Mouse (Mus musculus) lung, embryonic 14.5 days (tissue): ENCODE data around the gene Mia3. TPM values are rescaled to one million over a fixed set of nuclear protein-coding genes. Genes with fewer than 3 reads are reported as not detected.

ENCODE experiments used
- ATAC-seq: fragments of 200-750 bp; cut with Nextera tagmentation; 2 replicates; pipeline ENCODE4 v1.8.0; 2017; ENCODE audit warnings: mild to moderate bottlenecking, moderate TSS enrichment, moderate library complexity; ENCODE audit not compliant: insufficient read depth
- DNase-seq: peaks from one replicate; pipeline ENCODE4 v3.0.0-alpha.2; 2015
- H3K27ac ChIP-seq: fragments of 300-500 bp; sonication (generic); 2 replicates; pipeline ENCODE4 v1.5.1; 2014; ENCODE audit warnings: low read depth, mild to moderate bottlenecking, moderate library complexity
- H3K27me3 ChIP-seq: fragments of 300-500 bp; sonication (generic); 2 replicates; pipeline ENCODE4 v1.6.1; 2014; ENCODE audit warnings: low read length, control low read depth; ENCODE audit not compliant: insufficient read depth
- H3K36me3 ChIP-seq: fragments of 300-500 bp; sonication (generic); 2 replicates; pipeline ENCODE4 v1.6.1; 2014; ENCODE audit warnings: control low read depth; ENCODE audit not compliant: insufficient read depth
- H3K4me1 ChIP-seq: fragments of 300-500 bp; sonication (generic); 2 replicates; pipeline ENCODE4 v1.6.1; 2014; ENCODE audit warnings: antibody characterized with exemption, control low read depth; ENCODE audit not compliant: insufficient read depth
- H3K4me2 ChIP-seq: fragments of 300-500 bp; sonication (generic); 2 replicates; pipeline ENCODE4 v1.6.1; 2014; ENCODE audit warnings: mild to moderate bottlenecking
- H3K4me3 ChIP-seq: fragments of 300-500 bp; sonication (generic); 2 replicates; pipeline ENCODE4 v1.5.1; 2014; ENCODE audit warnings: low read depth, low read length
- H3K9ac ChIP-seq: fragments of 300-500 bp; sonication (generic); 2 replicates; pipeline ENCODE4 v1.6.1; 2014
- H3K9me3 ChIP-seq: fragments of 300-500 bp; sonication (generic); 2 replicates; pipeline ENCODE4 v1.6.1; 2016; ENCODE audit warnings: low read depth, low read length, control low read depth
- CTCF ChIP-seq: IDR thresholded peaks from 2 replicates; pipeline ENCODE4 v1.5.1; 2016; ENCODE audit warnings: antibody characterized with exemption, low read depth
- WGBS: fragments of 180-500 bp; shearing (Covaris S2); extraction: QIAGEN DNeasy Blood & Tissue Kit; methylation state at CpG from one replicate; pipeline ENCODE4 v1.1.7; 2014; 5-methylcytosine and 5-hydroxymethylcytosine counted together
- polyA plus RNA-seq: library from polyadenylated mRNA; unstranded; fragments of >200 nt; fragmentation: Nextera tagmentation; extraction: Ambion mirVana; gene quantifications from 2 replicates; pipeline ENCODE4 v1.2.1, GENCODE M21; 2014

Mia3 gene
- polyA plus RNA-seq, 1 experiment from 2014 or later = 108 TPM

- H3K4me2 ChIP-seq = no peak overlapping the region
- ATAC-seq = no peak
- TF ChIP-seq CTCF = no peak
- peaks cover 44% of the 10 kb centered on the region for H3K36me3 ChIP-seq
- no peaks in the 10 kb centered on the region for H3K27me3 ChIP-seq
- H3K9ac ChIP-seq = no peak overlapping the region
- no peaks in the 10 kb centered on the region; the same call in 1 of the 2 replicates for H3K4me1 ChIP-seq
- no peak overlapping the region for H3K4me3 ChIP-seq
- no peak for DNase-seq
- H3K27ac ChIP-seq = no peak overlapping the region
- 91% methylated on average over 5 of the region's 5 CpGs for WGBS
- H3K9me3 ChIP-seq = no peaks in the 10 kb centered on the region
These were observed 3.0 kb downstream of the Mia3 start for GRCm38 (mm10) chr1:183366361-183366760.

GRCm38 (mm10) chr1:183363577-183363867 is 5.8 kb downstream of the Mia3 start:
- Histone ChIP-seq H3K27ac (no peak overlapping the region), H3K4me1 (no peaks in the 10 kb centered on the region; the same call in 1 of the 2 replicates), H3K27me3 (no peaks in the 10 kb centered on the region), H3K36me3 (peaks cover 69% of the 10 kb centered on the region), H3K4me3 (no peak overlapping the region), H3K4me2 (no peak overlapping the region), H3K9ac (no peak overlapping the region), H3K9me3 (no peaks in the 10 kb centered on the region)
- WGBS = 76% methylated on average over 5 of the region's 5 CpGs
- no peak for ATAC-seq
- TF ChIP-seq CTCF = no peak
- DNase-seq = no peak

GRCm38 (mm10) chr1:183362729-183363576 is 6.4 kb downstream of the Mia3 start:
- WGBS = 70% methylated on average over 14 of the region's 14 CpGs
- peaks cover 74% of the 10 kb centered on the region for H3K36me3 ChIP-seq
- no peak overlapping the region for H3K27ac ChIP-seq
- H3K4me2 ChIP-seq = no peak overlapping the region
- no peak for TF ChIP-seq CTCF
- DNase-seq (peak; percentile 18), ATAC-seq (no peak)
- no peaks in the 10 kb centered on the region for H3K4me1 ChIP-seq
- no peaks in the 10 kb centered on the region for H3K9me3 ChIP-seq
- no peak overlapping the region for H3K9ac ChIP-seq
- H3K4me3 ChIP-seq = no peak overlapping the region
- no peaks in the 10 kb centered on the region for H3K27me3 ChIP-seq

DNA sequence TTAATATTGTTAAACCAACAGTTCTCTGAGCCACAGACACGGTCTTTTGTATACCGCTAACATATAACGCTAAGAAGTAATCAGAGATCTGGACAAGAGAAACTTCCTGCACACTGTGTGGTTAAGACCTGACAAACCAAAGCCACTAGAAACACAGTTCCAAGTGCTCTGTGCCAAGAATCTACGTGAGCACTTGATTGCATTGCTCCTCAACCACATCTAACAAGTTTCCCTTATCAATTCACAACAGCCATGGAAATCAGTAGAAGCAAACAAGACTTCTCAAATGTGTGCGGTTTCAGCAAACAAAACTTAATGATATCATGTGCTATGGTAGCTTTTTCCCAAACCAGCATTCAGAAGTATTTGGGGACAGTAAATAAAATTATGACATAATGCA is 7.1 kb downstream of the Mia3 start:
- no peaks in the 10 kb centered on the region for H3K9me3 ChIP-seq
- no peak overlapping the region for H3K9ac ChIP-seq
- H3K4me1 ChIP-seq = no peaks in the 10 kb centered on the region
- no peak overlapping the region for H3K4me2 ChIP-seq
- 83% methylated on average over 5 of the region's 5 CpGs for WGBS
- ATAC-seq (no peak), DNase-seq (no peak)
- no peaks in the 10 kb centered on the region for H3K27me3 ChIP-seq
- TF ChIP-seq CTCF = no peak
- H3K36me3 ChIP-seq = peaks cover 81% of the 10 kb centered on the region
- H3K4me3 ChIP-seq = no peak overlapping the region
- H3K27ac ChIP-seq = no peak overlapping the region

GRCm38 (mm10) chr1:183358901-183359300 is 10.5 kb downstream of the Mia3 start:
- H3K9ac ChIP-seq = no peak overlapping the region
- no peak overlapping the region for H3K4me3 ChIP-seq
- 95% methylated on average over 3 of the region's 3 CpGs for WGBS
- TF ChIP-seq CTCF = no peak
- ATAC-seq = no peak
- no peaks in the 10 kb centered on the region for H3K9me3 ChIP-seq
- no peaks in the 10 kb centered on the region for H3K4me1 ChIP-seq
- peaks cover 86% of the 10 kb centered on the region for H3K36me3 ChIP-seq
- H3K27me3 ChIP-seq = no peaks in the 10 kb centered on the region
- no peak overlapping the region for H3K27ac ChIP-seq
- no peak overlapping the region for H3K4me2 ChIP-seq
- no peak for DNase-seq

- ATAC-seq (no peak), DNase-seq (peak; percentile 89)
- no peak overlapping the region for H3K27ac ChIP-seq
- H3K4me3 ChIP-seq = no peak overlapping the region
- no peak overlapping the region for H3K9ac ChIP-seq
- no peaks in the 10 kb centered on the region for H3K4me1 ChIP-seq
- no peak overlapping the region for H3K4me2 ChIP-seq
- 21% methylated on average over 6 of the region's 6 CpGs for WGBS
- peaks cover 62% of the 10 kb centered on the region for H3K36me3 ChIP-seq
- peak; percentile 70 for TF ChIP-seq CTCF
- no peaks in the 10 kb centered on the region for H3K27me3 ChIP-seq
- H3K9me3 ChIP-seq = no peaks in the 10 kb centered on the region
These were observed 19.5 kb downstream of the Mia3 start for GRCm38 (mm10) chr1:183349840-183350239.

GRCm38 (mm10) chr1:183345817-183346195 is 23.5 kb downstream of the Mia3 start:
- Histone ChIP-seq H3K4me3 (peak overlapping the region; percentile 88), H3K27ac (peak overlapping the region; percentile 86; the same call in 1 of the 2 replicates), H3K36me3 (peaks cover 50% of the 10 kb centered on the region), H3K4me1 (no peaks in the 10 kb centered on the region), H3K9ac (peak overlapping the region; percentile 90), H3K4me2 (peak overlapping the region; percentile 66), H3K9me3 (no peaks in the 10 kb centered on the region), H3K27me3 (no peaks in the 10 kb centered on the region)
- ATAC-seq = peak; percentile 50
- no peak for TF ChIP-seq CTCF
- 8% methylated on average over 10 of the region's 10 CpGs for WGBS
- peak; percentile 3 for DNase-seq
